Mouse (Mus musculus) 3T3-L1 (cell line): ENCODE results near the gene Cacna1b.

Source experiments
- DNase-seq: peaks from one replicate; pipeline ENCODE4 v3.0.0-alpha.2; 2015; ENCODE audit warnings: low read depth, low spot score

The Cacna1b gene

DNA sequence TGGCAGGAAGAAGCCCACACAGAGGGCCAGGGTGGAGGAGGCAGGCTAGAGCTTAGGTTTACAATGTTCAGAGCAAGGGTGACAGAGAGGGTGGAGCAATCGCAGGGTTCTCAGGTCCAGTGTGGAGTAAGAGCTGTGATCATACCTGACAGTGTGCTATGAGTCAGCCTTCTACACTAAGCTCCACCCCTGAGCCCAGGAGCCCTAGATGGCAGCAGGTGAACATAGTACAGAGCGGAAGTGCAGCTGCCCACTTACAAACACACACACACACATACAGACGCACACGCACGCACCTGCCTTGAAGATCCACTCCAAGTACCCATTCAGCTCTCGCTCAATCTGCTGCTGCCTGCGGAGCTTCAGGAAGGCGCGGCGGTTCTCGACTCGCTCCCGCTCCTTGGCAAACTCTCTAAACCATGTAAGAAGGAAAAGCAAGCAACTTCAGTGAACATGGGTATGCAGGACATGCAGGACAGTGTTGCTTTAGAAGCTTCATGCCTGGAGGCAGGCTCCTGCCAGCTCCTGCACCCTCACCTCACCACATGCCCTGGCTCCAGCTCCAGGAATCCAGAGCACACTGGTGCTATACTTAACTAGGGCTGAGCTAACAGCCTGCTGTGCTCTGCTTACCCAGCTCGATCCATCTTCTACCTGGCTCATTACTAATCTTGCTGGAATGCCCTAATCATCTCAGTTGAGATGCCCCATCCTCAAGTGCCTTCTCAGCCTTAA, 43.1 kb downstream of the Cacna1b start:
- DNase-seq, result no peak

DNA sequence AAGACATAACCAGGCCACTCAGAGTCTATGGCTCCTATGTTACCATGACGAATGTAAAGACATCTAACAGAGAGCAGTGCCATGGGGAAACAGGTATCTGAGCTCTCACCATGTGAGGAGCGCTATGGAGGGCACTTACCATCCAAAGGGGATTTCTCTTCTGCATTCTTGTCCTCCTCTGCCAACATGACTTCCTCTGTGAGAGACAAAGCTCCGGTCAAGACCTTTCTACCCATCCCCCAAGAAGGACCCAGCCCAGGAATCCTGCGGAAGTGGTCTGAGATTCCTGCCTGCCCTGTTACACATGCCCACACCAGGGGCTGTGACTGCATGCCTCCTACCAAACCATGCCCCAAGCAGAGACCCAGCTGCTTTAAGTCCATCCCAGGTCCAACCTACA, 44.0 kb downstream of the Cacna1b start:
- DNase-seq, result no peak

DNA sequence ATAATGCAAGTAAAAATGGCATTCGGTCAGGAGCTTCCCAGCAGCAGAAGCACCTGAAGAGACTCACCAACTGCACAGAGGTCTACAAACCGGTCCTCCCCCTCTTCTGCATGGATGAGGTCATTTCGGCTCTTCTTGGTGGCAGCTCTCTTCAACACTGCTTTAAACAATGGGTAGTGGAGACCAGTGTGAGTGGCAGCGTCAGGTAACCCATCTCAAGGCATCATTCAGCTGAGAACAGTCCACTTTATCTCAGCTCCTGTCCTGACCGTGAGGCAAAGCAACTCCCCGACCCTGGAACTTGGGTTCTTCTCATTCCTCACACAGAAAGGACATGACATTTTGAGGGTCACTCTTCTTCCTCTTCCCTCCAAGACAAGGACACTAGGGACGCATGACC, 45.0 kb downstream of the Cacna1b start:
- DNase-seq, result no peak

GRCm38 (mm10) chr2:24717461-24717860, 45.5 kb downstream of the Cacna1b start:
- DNase-seq, result no peak

GRCm38 (mm10) chr2:24705929-24706328, 57.0 kb downstream of the Cacna1b start:
- no peak for DNase-seq

GRCm38 (mm10) chr2:24702208-24702957, 60.6 kb downstream of the Cacna1b start:
- DNase-seq, result no peak

GRCm38 (mm10) chr2:24697281-24697980, 65.5 kb downstream of the Cacna1b start:
- no peak for DNase-seq

GRCm38 (mm10) chr2:24692371-24692770, 70.6 kb downstream of the Cacna1b start:
- DNase-seq, result no peak

GRCm38 (mm10) chr2:24690356-24690755, 72.6 kb downstream of the Cacna1b start:
- no peak for DNase-seq

DNA sequence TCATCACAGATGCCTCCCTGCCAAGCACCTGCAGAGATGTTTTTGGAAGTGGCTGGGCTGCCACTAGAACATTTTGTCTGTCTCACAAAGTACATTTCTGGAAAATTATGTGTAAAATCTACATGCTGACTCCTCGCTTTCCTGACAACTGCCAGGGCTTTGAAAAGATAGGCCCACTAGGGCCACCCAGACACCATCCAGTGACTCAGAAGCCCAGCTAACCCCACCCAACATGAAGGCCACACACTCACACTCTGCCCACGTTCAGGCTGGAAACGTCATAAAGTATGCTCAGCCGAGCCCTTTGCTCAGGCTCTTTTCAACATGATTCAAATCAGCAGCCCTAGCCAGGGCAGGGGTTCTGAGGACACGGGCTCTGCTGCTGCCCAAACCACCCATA, 77.6 kb downstream of the Cacna1b start:
- DNase-seq, result no peak

DNA sequence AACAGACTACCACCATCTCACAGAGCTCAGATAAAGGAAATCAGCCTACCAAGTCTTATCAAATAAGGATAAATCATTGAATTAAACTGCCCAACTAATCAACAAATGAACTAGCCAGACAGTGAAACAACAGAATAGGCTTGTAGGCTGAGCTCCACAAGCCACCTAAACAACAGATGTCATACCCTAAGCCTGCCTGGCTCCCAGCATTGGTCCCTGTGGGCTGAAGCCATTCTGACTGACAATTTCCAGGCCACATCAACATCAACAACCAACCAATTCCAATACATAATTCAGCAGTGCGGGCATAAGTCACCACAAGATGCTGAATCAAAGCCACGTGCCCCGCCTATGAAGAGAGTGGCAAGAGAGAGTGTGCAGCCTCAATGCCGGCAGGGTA, 78.2 kb downstream of the Cacna1b start:
- DNase-seq, result no peak

DNA sequence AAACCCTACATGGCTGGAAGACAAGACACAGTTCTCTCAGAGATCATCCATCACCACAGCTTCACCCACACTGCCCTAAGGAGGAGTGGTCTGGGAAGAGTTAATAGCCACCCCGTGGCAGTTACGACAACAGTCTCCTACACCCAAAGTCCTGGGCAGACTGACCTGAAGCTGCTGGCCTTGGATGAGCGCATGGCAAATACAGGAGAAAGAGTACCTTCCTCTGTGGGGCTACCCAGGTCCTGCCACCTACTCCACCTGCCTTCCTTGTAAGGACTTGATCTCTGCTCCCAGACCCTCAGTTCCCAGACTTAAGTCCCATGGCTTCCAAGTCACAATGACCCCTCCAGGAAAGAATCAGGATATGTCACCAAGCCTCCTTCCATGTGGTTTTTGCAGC, 79.7 kb downstream of the Cacna1b start:
- no peak for DNase-seq

- no peak for DNase-seq
Measured at GRCm38 (mm10) chr2:24680731-24681130, 82.2 kb downstream of the Cacna1b start.

DNA sequence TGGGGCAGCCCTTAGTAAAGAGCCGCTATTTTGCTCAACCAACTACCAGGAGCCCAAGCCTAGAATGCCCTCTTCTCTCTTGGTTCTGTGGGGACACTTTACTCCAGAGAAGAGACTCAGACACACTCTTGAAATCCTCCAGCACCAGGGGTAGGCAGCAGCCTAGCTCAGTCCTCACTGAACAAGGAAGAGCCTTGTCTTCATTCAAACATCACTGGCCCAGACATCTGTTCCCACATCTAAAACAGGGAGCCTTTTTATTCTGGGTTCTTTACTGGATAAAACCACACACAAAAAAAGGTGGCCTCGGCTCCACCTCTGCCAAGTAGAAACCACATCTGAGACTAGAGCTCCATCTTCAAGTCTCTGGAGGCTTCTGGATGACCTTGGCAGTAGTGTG, 82.8 kb downstream of the Cacna1b start:
- no peak for DNase-seq

GRCm38 (mm10) chr2:24679012-24679651, 83.8 kb downstream of the Cacna1b start:
- no peak for DNase-seq

DNA sequence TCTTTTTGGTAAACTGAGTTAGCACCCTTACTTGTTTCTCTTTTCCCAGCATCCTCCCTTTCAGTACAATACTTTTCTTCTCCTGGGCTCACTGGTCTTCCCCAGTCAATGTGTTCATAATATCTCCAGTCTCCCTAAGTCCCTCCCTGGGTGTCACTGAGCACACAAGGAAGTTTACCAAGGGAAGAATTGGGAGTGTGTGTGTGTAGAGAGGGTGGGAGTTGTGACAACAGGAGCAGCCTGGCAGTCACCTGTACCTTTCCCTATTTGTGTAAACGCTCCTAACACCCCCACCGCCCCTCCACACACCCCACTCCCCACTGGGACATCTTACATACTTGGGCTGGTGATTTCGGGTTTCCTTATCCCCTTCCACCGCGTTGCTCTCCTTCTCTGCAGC, 84.4 kb downstream of the Cacna1b start:
- DNase-seq, result no peak

- DNase-seq, result no peak
Measured at GRCm38 (mm10) chr2:24678110-24678509, 84.8 kb downstream of the Cacna1b start.

- no peak for DNase-seq
Measured at GRCm38 (mm10) chr2:24677629-24678028, 85.3 kb downstream of the Cacna1b start.

DNA sequence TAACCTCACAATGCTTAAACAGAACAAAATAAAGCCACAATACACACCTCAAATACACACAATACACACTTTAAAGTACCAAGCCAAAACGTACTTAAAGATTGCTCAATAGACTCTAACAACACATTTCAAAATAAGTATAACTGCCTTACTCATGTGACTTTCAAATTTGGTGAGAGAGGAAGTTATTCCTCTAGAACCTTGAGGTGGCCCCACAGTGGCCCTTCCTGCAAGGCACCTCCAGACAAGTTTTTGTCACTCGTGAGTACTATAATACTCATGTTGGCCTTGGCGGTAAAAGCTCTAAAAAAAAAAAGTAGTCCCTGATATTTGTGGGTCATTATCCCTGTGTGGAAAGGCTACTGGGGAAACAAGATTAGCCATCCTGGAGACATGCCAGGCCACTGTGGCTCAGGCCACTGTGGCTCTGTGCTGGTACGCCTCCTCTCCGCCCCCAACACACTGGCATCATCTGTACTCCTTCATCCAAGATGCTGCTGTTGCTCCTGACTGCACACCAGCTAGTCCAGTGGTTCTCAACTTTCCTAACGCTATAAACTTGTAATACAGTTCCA, 88.4 kb downstream of the Cacna1b start:
- DNase-seq, result no peak

DNA sequence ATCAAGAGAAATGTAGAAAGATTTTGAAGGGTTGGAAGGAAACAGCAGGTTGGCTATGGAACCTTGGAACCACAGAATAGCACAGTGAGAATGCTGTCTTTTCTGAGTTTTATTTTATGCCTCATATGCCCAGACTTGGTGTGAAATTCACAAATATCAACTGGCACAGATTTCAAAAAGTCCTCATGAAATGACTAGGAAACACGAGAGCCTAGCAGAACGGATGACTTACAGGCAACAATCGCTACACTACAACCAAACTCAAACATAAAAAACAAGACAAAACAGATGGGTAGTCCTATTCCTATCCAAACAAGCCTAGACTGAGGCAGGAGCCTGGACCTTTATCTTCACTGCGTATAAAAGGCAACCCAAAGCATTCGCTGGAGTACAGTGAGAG, 94.4 kb downstream of the Cacna1b start:
- DNase-seq, result no peak

GRCm38 (mm10) chr2:24664678-24665257, 98.2 kb downstream of the Cacna1b start:
- no peak for DNase-seq
